Mouse (Mus musculus) gastrocnemius, postnatal 10 days (tissue): ENCODE data around the gene Nckap1. TPM values are rescaled to one million over a fixed set of nuclear protein-coding genes. Genes with fewer than 3 reads are reported as not detected.
"Not testable (repeated sequence)": the region's sequence is repeated elsewhere in the genome, so short reads cannot be mapped to it uniquely, and the experiment has no call there.

Experiments
- DNase-seq: peaks from one replicate; pipeline ENCODE4 v3.0.0; 2021; ENCODE audit warnings: mixed read lengths
- microRNA-seq, 2 experiments: library from miRNA; unstranded; fragments of <30 nt; microRNA quantifications; one replicate each; pipeline ENCODE4 v1.2.0; 2021
- total RNA-seq, 2 experiments: library from RNA; stranded (reverse); gene quantifications; 2 replicates each; pipeline ENCODE4 v1.2.3; 2021

The Nckap1 gene
- total RNA-seq, 2 experiments from 2014 or later = 62.3 to 64.2 TPM

DNA sequence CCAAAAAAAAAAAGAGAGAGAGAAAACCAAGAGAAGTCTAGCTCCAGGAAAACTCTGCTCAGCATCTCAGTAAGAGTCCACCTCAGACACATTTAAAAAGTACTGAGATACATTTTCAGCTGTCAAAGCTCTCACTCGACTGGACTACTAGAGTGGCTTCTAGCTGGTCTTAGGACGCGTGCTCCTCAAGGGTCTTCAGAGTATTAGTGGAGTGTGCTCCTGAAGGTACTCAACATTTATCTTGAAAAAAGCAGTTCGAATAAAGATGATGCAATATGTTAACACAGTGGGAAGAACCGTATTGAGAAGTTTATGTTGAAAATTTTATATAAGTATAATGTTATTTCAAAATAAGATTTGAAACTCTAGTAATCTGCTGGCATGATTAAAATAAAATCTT is 20.4 kb downstream of the Nckap1 start:
- no peak for DNase-seq

DNA sequence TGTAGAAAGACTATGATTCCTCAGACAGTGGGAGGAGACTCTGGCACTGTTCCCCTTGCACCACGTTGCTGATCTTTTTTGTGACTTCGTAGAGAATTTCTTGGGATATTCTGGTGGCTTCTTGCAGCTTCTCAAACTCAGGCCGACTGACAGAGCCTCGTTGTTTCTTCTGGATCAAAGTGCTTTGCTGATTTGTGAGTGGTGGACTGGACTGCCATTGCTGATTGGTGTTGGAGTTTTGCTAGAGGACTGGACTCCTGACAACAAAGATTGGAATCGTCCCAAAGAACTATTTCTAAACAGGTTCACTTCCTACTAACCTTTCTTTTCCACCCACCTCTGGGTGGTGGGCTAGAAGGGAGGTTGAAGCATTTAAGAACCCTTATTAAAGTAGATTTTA is 21.5 kb downstream of the Nckap1 start:
- no peak for DNase-seq

GRCm38 (mm10) chr2:80554442-80554841 is 26.7 kb downstream of the Nckap1 start:
- DNase-seq = no peak

GRCm38 (mm10) chr2:80549704-80550103 is 31.5 kb downstream of the Nckap1 start:
- DNase-seq = no peak

DNA sequence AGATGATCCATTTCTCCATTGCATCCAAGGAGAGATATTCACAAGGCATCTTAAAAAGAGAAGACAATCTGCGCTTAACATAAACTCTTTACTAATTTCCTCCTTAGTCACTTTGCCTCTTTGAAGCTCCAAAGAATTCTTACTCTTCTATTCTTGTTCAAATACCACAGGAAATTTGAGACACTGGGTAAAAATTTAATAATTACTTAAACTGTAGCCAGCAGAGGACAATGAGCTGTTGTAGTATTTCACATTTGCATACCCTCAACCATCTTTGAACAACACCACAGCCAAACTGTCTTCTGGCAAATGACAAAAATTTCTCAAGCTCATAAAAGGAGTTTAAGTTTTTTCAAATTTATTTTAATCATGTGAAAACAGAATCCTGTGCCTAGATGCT is 33.3 kb downstream of the Nckap1 start:
- DNase-seq = no peak

GRCm38 (mm10) chr2:80542801-80543200 is 38.4 kb downstream of the Nckap1 start:
- no peak for DNase-seq

DNA sequence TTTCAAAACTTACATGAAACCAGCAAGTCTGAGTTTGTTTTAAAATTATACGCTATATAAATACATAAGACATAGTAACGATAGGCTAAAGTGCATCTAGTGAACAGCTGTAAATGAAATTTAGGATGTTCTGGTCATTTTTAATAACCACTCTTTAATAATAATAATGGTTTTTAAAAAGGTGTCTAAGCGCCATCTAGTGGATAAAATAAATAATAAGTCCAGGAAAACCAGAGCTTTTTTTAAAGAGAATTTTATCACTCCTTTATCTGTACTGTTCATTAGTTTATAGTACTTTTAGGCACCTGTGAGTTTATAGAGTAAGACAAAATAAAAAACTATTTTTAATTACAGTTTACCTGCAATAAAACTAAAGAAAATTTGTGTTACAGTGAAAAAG is 44.0 kb downstream of the Nckap1 start:
- no peak for DNase-seq

GRCm38 (mm10) chr2:80536608-80537007 is 44.6 kb downstream of the Nckap1 start:
- no peak for DNase-seq

DNA sequence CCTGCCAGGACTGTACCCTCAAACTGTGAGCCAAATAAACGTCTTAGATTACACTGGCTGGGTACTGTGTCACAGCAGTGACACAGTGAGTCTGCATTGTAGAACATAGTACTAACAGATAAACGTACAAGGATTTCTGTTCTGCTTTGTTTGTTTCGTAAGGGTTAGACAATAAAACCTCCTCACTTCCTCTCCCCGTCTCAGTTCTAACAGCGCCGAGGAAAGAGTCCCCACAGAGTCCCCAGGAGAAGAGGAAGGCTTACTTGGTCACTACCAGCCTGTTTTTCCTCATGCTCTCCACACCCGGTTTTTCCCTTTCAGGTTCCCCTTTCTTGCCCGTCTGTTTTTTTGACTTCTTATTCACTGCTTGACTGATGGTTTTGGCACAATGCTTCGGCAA is 56.9 kb downstream of the Nckap1 start:
- no peak for DNase-seq

DNA sequence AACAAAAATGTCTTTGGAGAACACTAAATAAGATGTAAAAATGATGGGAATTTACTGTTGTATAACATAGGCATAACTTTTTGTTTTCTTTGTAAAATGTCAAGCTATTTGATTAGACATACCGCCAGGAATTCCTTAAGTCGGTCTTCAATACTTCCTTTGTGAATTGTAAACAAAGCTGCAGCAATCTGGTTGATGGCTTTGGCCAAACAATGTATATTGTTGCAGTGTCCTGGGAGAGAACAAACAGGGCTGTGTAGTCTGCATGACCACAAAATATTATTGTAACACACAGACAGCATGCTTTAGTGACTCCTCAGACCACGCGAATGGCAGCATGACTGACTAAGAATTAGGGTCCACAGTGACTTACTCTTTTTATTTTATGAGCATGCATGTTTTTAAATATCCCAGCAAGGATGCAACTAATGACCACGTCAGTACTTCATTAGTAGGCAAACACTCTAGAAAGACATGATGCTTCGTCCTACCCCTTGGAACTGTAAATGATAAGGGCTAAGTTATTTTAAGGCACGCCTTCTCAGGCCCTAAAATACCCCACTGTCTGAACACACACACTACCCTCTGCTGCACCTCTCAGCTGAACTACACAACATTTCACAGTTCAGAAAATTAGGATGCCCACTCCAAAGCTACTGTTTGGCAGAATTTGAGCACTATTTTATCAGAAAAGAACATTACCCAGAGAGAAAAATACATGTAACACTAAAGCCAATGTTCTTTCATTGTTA is 75.0 kb downstream of the Nckap1 start:
- DNase-seq = no peak

DNA sequence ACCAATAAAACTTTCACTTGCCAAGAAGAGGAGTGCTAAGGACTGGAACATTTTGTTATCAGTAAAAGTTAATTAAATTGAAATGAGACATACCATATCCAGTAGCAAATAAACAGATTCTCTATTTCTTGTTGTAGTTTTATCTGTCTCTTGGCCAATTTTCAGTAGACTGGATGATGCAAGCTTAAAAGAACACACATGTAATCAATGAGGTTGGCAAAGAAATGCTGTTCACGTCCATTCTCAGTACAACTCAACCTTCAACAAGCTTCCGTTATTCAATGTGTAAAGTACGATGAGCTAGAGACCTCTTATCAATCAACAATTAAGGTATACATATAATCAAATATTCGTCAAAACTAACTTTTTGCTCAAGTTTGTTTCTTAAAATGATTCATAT is 79.0 kb downstream of the Nckap1 start:
- DNase-seq = no peak

- DNase-seq = not testable (repeated sequence)
Observed at GRCm38 (mm10) chr2:80495304-80495703, 85.9 kb downstream of the Nckap1 start.

DNA sequence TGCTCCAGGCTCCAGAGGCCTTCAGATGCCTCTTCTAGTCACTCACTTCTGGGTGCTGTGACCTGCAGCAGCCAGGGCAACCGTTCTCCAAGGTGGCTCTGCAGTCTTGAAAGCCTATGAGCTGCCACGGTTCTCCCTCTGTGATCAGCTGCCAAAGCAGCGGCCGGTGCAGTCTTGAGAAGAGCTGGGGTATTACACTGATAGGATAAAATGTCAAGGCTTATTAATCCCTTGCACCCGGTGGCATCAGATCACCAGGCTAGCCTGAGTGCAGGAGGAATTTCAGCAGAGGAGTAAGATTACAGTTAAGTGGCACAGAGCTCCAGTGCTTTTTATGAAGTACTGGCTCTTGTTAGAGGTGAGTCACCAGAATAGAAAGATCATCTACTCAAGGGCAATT is 94.3 kb downstream of the Nckap1 start:
- peak; percentile 32 for DNase-seq

DNA sequence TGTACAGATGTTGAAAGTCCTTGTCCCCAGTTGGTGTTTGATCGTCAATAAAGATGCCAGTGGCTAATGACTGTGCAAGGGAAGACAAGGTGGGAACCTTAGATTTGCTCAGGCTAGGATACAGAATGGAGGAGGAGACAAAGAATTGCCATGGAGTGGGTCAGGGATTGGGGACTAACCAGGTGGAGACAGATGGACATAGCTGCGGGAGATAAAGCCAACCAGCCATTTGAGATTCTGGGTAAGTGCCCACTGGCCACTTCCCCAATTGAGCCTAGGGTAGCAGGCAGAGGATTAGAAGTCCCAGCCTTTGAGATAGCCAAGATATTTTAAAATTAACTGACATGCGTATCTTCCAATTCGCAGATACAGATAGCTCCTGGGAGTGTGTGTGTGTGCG is 96.2 kb downstream of the Nckap1 start:
- DNase-seq = no peak

DNA sequence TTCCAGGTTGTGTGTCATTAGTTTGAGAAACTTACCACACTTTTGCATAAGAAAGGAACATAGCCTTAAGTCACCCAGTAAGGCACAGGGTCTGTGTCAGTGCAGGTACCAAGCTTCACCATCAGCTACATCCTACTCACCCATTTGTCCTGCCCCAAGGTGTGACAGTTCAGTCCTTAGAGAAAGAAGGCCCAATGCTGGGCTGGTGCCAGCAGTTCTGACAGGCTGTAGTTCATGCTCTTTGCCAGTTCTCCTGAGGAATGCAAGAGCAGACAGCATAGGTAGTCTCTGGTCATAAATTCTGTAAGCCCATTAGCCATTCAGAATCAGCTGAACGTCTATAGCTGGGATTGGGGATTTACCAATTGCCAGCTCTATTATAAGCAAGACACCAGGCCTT is 105.3 kb downstream of the Nckap1 start:
- DNase-seq = no peak

GRCm38 (mm10) chr2:80474247-80474796 is 106.9 kb downstream of the Nckap1 start:
- no peak for DNase-seq

DNA sequence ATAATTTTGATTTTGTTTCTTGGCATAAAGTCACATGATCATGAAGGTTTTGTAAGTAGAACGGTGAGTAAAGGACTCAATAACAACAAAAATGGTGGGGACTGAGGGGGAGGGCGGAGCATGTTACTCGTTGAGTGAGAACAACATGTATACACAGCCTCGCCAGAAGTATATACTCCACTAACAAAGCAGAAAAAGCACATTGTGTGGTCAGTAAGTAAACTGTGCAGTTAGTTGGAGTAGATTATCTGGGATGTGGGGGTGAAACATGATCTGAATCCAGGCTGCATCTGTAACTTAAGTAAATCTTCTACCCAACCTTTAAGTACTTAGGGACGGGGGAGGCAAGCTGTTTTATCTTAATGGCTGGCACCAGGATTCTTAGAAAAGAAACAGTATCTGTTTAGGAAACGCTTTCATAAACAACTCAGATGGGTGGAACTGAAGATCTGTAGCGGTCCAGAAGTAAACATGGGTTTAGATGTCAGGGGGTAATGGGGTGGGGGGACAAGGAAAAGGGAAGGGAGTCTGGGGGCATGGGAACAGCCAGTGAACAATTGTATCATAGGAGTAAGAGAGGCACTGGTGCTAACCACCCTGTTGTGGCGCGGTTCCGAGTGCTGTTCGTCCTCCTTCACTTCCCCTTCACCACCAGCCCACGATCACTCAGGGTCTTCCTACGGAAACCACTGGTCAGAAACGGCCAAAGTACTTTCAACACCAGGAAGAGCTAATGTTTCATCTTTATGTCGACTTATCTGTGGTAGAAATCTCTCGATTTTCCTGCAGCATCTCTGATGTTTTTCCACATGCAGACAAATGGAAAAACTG is 115.0 kb downstream of the Nckap1 start:
- DNase-seq = no peak

GRCm38 (mm10) chr2:80461827-80462226 is 119.4 kb downstream of the Nckap1 start:
- DNase-seq = no peak

Small RNA genes lying within 50 kb of the gene (microRNA-seq; reads per million reads assigned to microRNA genes)
- gene Mir684-1 = 0 reads per million in 2 experiments

Other genes starting within 250 kb of the Nckap1 start
- 10 to 100 TPM; 51.6 to 55.5 TPM for gene Frzb, start 133.8 kb downstream of the Nckap1 start, total RNA-seq
- gene Dusp19, start 35.7 kb upstream of the Nckap1 start, total RNA-seq = 1 to 10 TPM; 7.3 to 8.3 TPM
- 10 to 100 TPM; 10.5 to 13.0 TPM for gene Nup35, start 35.9 kb upstream of the Nckap1 start, total RNA-seq